Mouse (Mus musculus) frontal cortex, postnatal 25 days (tissue): ENCODE results near the gene Olfr646.

Experiments
- DNase-seq, 2 experiments: peaks; one replicate each; pipeline ENCODE4 v3.0.0; 2022; ENCODE audit warnings: low spot score in 2 of 2

The Olfr646 gene

GRCm38 (mm10) chr7:104104757-104104972, at the start of gene Olfr646:
TSS of gene Olfr646 (plus strand) at chr7:104104873.
- no peak for DNase-seq

DNA sequence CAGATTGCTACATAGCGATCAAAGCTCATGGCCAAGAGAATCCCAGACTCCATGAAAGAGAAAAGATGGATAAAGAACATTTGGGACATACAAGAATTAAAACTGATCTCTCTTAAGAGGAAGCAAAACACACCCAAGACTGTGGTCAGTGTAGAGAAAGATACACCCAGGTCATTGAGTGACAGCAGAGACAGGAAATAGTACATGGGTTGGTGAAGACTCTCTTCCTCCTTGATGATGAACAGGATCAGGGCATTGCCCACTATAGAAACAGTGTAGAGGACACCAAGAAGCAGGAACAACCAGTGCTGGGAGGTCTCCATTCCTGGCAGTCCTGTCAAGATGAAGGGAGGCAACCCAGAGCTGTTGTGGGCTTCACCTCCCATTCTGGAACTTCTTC, 45.5 kb upstream of the Olfr646 start:
- DNase-seq, result no peak

- no peak for DNase-seq
Observed at GRCm38 (mm10) chr7:104061345-104061744, 43.3 kb upstream of the Olfr646 start, which contains the start of gene 4930516K23Rik. TSS of gene 4930516K23Rik (minus strand) at chr7:104061445.

GRCm38 (mm10) chr7:104071769-104072168, 32.9 kb upstream of the Olfr646 start, which contains the start of gene Olfr644:
TSS of gene Olfr644 (minus strand) at chr7:104071869.
- DNase-seq, result no peak

- no peak for DNase-seq
Observed at GRCm38 (mm10) chr7:104085365-104085764, 19.3 kb upstream of the Olfr646 start, which contains the start of gene Olfr645. TSS of gene Olfr645 (minus strand) at chr7:104085465.

DNA sequence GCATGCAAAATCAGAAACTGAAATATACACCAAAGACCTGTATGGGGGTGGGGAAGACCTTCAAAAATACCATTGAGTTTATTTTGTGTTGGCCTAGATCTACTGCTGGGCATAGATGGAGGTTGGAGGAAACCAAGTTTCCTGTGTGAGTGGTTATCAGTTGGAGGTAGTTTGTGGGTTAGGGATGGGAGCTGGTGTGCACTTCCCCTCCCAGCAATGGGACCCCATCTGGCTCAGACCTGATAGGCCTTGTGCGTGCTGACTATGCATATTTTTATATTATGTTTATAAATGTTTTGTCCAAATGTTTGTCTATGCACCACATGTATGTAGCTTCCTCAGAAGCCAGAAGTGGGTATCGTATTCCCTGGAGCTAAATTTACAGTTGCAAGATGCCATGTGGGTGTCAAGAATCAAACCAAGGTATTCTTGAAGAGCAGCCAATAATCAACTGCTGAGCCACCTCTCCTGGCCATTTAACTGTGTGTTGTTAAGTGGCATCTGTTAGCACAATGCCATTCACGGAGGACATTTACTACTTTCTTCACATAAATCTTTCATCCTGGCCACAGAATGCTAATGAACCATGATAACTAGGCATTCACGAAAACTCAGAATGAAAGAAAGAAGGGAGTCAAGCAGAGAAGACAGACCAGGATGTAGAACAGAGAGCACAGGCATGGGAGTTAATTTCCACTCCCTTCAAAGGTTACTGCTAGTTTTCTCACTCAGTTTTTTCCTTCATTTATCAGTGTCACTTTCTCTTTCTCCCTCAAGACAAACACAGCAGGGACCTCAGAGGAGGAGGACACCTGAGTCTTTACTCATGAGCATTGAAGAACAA, 538 bp upstream of the Olfr646 start:
- DNase-seq, result no peak

GRCm38 (mm10) chr7:104129726-104130125, 25.1 kb downstream of the Olfr646 start, which contains the start of gene Ubqln5:
TSS of gene Ubqln5 (minus strand) at chr7:104129826.
- DNase-seq, result no peak

GRCm38 (mm10) chr7:104137305-104137704, 32.6 kb downstream of the Olfr646 start, which contains the start of gene Olfr643:
TSS of gene Olfr643 (minus strand) at chr7:104137405.
- DNase-seq, result no peak

- no peak for DNase-seq
Observed at GRCm38 (mm10) chr7:104143179-104143578, 38.5 kb downstream of the Olfr646 start, which contains the start of gene Ubqln3. TSS of gene Ubqln3 (minus strand) at chr7:104143279.

- DNase-seq, result no peak
Observed at GRCm38 (mm10) chr7:104150456-104150855, 45.8 kb downstream of the Olfr646 start, which contains the start of gene Ubqlnl. TSS of gene Ubqlnl (minus strand) at chr7:104150556.
